Mouse (Mus musculus): ENCODE measurements around the gene Cela3b. TPM values are rescaled to one million over a fixed set of nuclear protein-coding genes. Genes with fewer than 3 reads are reported as not detected.
"Not testable (repeated sequence)": the region's sequence is repeated elsewhere in the genome, so short reads cannot be mapped to it uniquely, and the experiment has no call there.

Cela3b gene
- polyA plus RNA-seq, 1 experiment from 2014 or later: not detected

- Histone ChIP-seq H3K4me3 (no peak overlapping the region), H3K9me3 (no peaks in the 10 kb centered on the region), H3K27ac (no peak overlapping the region), H3K4me2 (no peak overlapping the region), H3K36me3 (replicated peaks) (no peaks in the 10 kb centered on the region), H3K9ac (no peak overlapping the region), H3K27me3 (replicated peaks) (no peaks in the 10 kb centered on the region), H3K4me1 (no peaks in the 10 kb centered on the region)
- ATAC-seq (replicated peaks): no peak
- 89% methylated on average over 8 of the region's 8 CpGs for WGBS
These were observed 8.5 kb upstream of the Cela3b start for GRCm38 (mm10) chr4:137438842-137439241.

GRCm38 (mm10) chr4:137436979-137437669 lies 6.8 kb upstream of the Cela3b start:
- Histone ChIP-seq H3K9me3 (no peaks in the 10 kb centered on the region), H3K27ac (no peak overlapping the region), H3K27me3 (replicated peaks) (no peaks in the 10 kb centered on the region), H3K4me2 (no peak overlapping the region), H3K9ac (no peak overlapping the region), H3K4me3 (no peak overlapping the region), H3K4me1 (no peaks in the 10 kb centered on the region), H3K36me3 (replicated peaks) (no peaks in the 10 kb centered on the region)
- WGBS: 91% methylated on average over 8 of the region's 8 CpGs
- ATAC-seq (replicated peaks): no peak

- H3K36me3 ChIP-seq (replicated peaks); H3K4me3 ChIP-seq; H3K4me2 ChIP-seq; H3K4me1 ChIP-seq; H3K9ac ChIP-seq; H3K9me3 ChIP-seq; ATAC-seq (replicated peaks); H3K27me3 ChIP-seq (replicated peaks); H3K27ac ChIP-seq: not testable (repeated sequence)
- 83% methylated on average over 10 of the region's 10 CpGs for WGBS
These were observed 2.6 kb upstream of the Cela3b start for GRCm38 (mm10) chr4:137432700-137433550.

- H3K9me3 ChIP-seq: no peaks in the 10 kb centered on the region
- ATAC-seq (replicated peaks): no peak
- H3K27ac ChIP-seq: no peak overlapping the region
- no peaks in the 10 kb centered on the region for H3K36me3 ChIP-seq (replicated peaks)
- H3K4me1 ChIP-seq: no peaks in the 10 kb centered on the region
- no peaks in the 10 kb centered on the region for H3K27me3 ChIP-seq (replicated peaks)
- H3K4me2 ChIP-seq: no peak overlapping the region
- H3K4me3 ChIP-seq: no peak overlapping the region
- no peak overlapping the region for H3K9ac ChIP-seq
- WGBS: 74% methylated on average over 11 of the region's 11 CpGs
These were observed 12.4 kb downstream of the Cela3b start for GRCm38 (mm10) chr4:137417712-137418564.

- ATAC-seq (replicated peaks): no peak
- 61% methylated on average over 1 of the region's 1 CpGs for WGBS
These were observed 15.4 kb downstream of the Cela3b start for GRCm38 (mm10) chr4:137414936-137415335.

GRCm38 (mm10) chr4:137412185-137412709 lies 18.1 kb downstream of the Cela3b start:
- not testable (repeated sequence) for H3K27me3 ChIP-seq (replicated peaks); H3K4me3 ChIP-seq; H3K9me3 ChIP-seq; H3K36me3 ChIP-seq (replicated peaks); H3K27ac ChIP-seq; H3K4me1 ChIP-seq; H3K9ac ChIP-seq; H3K4me2 ChIP-seq; ATAC-seq (replicated peaks)
- 90% methylated on average over 7 of the region's 7 CpGs for WGBS

More at GRCm38 (mm10) chr4:137414936-137415335, 15.4 kb downstream of the Cela3b start:
- no peaks in the 10 kb centered on the region for H3K9me3 ChIP-seq
- H3K4me2 ChIP-seq: no peak overlapping the region
- no peak overlapping the region for H3K9ac ChIP-seq
- no peaks in the 10 kb centered on the region for H3K36me3 ChIP-seq (replicated peaks)
- no peak overlapping the region for H3K4me3 ChIP-seq
- no peak overlapping the region for H3K27ac ChIP-seq
- H3K4me1 ChIP-seq: no peaks in the 10 kb centered on the region
- H3K27me3 ChIP-seq (replicated peaks): no peaks in the 10 kb centered on the region

- Histone ChIP-seq H3K4me3 (no peak within 1 kb of the TSS), H3K9ac (no peak within 1 kb of the TSS), H3K4me1 (no peaks in the 10 kb centered on the region), H3K27ac (no peak within 1 kb of the TSS), H3K4me2 (no peak within 1 kb of the TSS), H3K36me3 (replicated peaks) (no peaks in the 10 kb centered on the region), H3K9me3 (no peaks in the 10 kb centered on the region), H3K27me3 (replicated peaks) (no peaks in the 10 kb centered on the region)
- 89% methylated on average over 5 of the region's 5 CpGs for WGBS
- no peak for ATAC-seq (replicated peaks)
These were observed 20.6 kb downstream of the Cela3b start, which contains the start of gene Cela3a for GRCm38 (mm10) chr4:137409691-137410090. Gene Cela3a, minus strand, starts transcription at chr4:137409791.

- Histone ChIP-seq H3K27me3 (replicated peaks) (no peaks in the 10 kb centered on the region), H3K36me3 (replicated peaks) (no peaks in the 10 kb centered on the region), H3K9ac (no peak overlapping the region), H3K4me2 (no peak overlapping the region), H3K4me1 (no peaks in the 10 kb centered on the region), H3K9me3 (no peaks in the 10 kb centered on the region), H3K27ac (no peak overlapping the region), H3K4me3 (no peak overlapping the region)
- 92% methylated on average over 3 of the region's 3 CpGs for WGBS
- ATAC-seq (replicated peaks): no peak
These were observed 24.8 kb downstream of the Cela3b start for GRCm38 (mm10) chr4:137405571-137405970.

- Histone ChIP-seq H3K27ac (no peak overlapping the region), H3K4me1 (no peaks in the 10 kb centered on the region), H3K9me3 (no peaks in the 10 kb centered on the region), H3K9ac (no peak overlapping the region), H3K27me3 (replicated peaks) (no peaks in the 10 kb centered on the region), H3K4me2 (no peak overlapping the region), H3K36me3 (replicated peaks) (no peaks in the 10 kb centered on the region), H3K4me3 (no peak overlapping the region)
- whole genome bisulfite sequencing: 83% methylated on average over 15 of the region's 15 CpGs
- no peak for ATAC-seq (replicated peaks)
These were observed 33.5 kb downstream of the Cela3b start for GRCm38 (mm10) chr4:137396641-137397525.

- Histone ChIP-seq H3K36me3 (replicated peaks) (no peaks in the 10 kb centered on the region), H3K9me3 (no peaks in the 10 kb centered on the region), H3K4me2 (no peak overlapping the region), H3K27ac (no peak overlapping the region), H3K4me1 (peaks cover 9% of the 10 kb centered on the region), H3K27me3 (replicated peaks) (no peaks in the 10 kb centered on the region), H3K4me3 (no peak overlapping the region), H3K9ac (no peak overlapping the region)
- 78% methylated on average over 9 of the region's 9 CpGs for WGBS
- no peak for ATAC-seq (replicated peaks)
These were observed 36.8 kb downstream of the Cela3b start for GRCm38 (mm10) chr4:137393378-137394135.

GRCm38 (mm10) chr4:137392874-137393273 lies 37.5 kb downstream of the Cela3b start:
- Histone ChIP-seq H3K36me3 (replicated peaks) (no peaks in the 10 kb centered on the region), H3K4me2 (no peak overlapping the region), H3K4me3 (no peak overlapping the region), H3K9ac (no peak overlapping the region), H3K27ac (no peak overlapping the region), H3K9me3 (no peaks in the 10 kb centered on the region), H3K4me1 (peaks cover 9% of the 10 kb centered on the region), H3K27me3 (replicated peaks) (no peaks in the 10 kb centered on the region)
- ATAC-seq (replicated peaks): no peak
- WGBS: 89% methylated on average over 9 of the region's 9 CpGs
